Mouse (Mus musculus): ENCODE results near the gene Stk39.
"Not testable (repeated sequence)": the region's sequence is repeated elsewhere in the genome, so short reads cannot be mapped to it uniquely, and the experiment has no call there.

The Stk39 gene

GRCm38 (mm10) chr2:68284391-68284790 lies 187.7 kb downstream of the Stk39 start:
- no peak for DNase-seq (ENCODE audit: low read depth)

DNA sequence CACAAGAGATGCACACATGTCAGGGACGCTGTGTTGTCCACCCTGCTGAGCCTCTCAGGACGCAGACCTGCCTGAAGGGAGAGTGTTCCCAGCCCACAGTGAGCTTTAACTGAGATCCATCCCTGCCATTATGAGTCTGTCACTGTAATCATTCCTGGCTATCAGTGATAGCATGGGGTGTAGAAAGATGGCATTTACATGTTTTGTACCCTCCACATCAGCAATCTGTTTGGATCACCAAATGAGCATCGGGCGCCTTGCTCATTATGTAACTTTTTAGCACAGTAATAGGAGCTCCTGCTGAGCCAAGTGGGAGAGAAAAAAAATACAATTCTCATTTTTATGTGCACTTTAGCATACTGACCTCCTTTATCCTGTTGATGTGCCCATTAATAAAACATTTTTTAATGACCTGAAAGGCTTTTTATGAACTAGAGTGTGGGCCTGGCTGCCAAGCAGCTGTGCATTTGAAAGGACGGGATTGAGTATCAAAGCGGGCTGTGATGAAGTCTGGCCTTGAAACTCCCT lies 189.0 kb downstream of the Stk39 start:
- DNase-seq (ENCODE audit: low read depth), result no peak

- DNase-seq (ENCODE audit: low read depth), result no peak
Measured at GRCm38 (mm10) chr2:68281575-68281974, 190.5 kb downstream of the Stk39 start.

DNA sequence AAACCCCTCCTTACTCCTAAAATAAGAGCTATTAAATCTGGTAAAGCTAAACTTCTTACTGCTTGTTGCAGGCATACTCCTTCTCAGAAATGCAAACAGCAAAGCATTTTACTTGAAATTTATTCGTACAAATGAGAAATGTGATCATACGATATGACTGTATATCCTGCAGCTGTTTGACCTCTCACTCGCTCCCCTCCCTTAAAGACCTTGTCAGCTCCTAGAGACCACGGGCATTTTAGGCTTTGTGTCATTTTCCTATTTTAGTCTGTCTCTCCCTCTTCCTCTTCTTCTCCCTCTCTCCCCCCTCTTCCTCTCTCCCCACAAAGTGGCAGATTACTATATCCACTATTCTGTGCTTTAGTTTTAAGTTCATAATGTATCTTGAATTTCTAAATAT lies 200.8 kb downstream of the Stk39 start:
- no peak for DNase-seq (ENCODE audit: low read depth)

DNA sequence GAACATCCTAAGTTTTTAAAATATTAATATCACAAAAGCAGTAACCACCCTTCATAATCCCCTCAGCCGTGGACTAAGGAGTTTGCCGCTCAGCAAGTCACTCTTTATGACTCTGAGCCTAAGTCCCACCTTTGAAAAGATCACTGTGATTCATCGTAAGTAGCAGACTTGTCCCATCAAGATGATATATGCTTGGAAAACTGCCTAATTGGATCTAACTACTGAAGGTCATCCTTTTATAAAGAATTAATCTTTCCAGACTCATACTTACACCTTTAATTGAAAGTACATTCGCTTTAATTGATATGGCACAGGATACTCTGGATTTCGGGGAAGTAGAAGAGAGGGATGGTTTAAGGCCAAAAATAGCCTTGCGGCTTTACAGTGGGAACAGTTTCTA lies 201.2 kb downstream of the Stk39 start:
- no peak for DNase-seq (ENCODE audit: low read depth)

GRCm38 (mm10) chr2:68269646-68270045 lies 202.4 kb downstream of the Stk39 start:
- DNase-seq (ENCODE audit: low read depth), result no peak

DNA sequence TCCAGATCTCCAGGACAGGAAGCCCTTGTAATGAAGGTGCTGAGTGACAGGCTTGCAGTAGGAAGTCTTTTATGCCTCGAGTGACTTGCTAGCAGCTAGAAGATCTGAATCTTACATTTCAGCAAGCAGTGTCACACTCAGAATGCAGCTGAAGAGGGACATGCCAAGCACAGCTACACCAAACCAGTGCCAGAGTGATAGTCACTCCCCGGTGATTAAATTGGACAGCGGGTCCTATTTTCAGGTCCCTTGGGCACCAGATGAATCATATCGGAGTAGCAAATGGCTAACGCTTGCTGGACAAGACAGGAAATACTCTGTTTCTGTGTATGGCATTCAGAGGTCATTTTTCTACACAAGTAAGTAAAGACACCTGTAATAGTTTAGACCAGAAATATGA lies 207.2 kb downstream of the Stk39 start:
- no peak for DNase-seq (ENCODE audit: low read depth)

- DNase-seq (ENCODE audit: low read depth), result no peak
Measured at GRCm38 (mm10) chr2:68260911-68261310, 211.2 kb downstream of the Stk39 start.

DNA sequence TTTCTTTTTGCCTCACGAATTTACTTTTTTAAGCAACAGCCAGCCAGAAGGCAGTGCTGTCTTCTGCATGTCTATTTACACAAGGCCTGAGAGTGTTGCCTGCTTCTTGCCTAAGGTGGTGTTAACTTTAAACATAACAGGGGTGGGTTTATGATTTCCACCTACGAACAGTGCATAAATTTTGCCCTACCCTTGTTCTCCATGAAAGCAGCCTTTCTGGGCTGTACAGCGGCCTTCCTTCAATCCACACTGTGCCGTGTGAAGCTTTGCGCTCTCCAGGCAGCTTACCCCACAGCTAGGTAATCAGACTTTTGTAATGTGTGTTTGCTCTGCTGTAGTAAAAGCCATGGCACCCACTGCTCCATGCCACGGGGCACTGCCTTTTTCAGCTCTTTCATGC lies 214.5 kb downstream of the Stk39 start:
- no peak for DNase-seq (ENCODE audit: low read depth)

GRCm38 (mm10) chr2:68256472-68256871 lies 215.6 kb downstream of the Stk39 start:
- no peak for DNase-seq (ENCODE audit: low read depth)

- no peak for DNase-seq (ENCODE audit: low read depth)
Measured at GRCm38 (mm10) chr2:68254756-68255155, 217.3 kb downstream of the Stk39 start.

DNA sequence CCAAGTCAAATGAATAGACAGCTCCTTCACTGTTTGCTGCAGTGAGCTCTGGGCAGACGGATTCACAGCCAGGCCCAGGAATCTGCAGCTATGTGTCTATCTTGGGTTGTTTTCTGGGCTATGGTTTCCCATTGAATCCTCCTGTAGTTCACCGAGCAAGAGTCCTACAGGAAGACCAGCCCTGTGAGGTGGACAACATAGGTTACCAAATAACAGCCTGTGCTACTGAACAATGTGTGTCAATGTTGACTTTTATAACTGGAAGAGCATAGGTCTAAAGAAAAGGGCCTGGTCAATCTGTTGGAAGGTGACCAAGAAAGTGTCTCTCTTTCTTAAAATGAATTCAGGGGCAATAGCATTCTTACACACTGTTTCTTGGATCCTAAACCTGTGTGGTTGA lies 218.8 kb downstream of the Stk39 start:
- no peak for DNase-seq (ENCODE audit: low read depth)

DNA sequence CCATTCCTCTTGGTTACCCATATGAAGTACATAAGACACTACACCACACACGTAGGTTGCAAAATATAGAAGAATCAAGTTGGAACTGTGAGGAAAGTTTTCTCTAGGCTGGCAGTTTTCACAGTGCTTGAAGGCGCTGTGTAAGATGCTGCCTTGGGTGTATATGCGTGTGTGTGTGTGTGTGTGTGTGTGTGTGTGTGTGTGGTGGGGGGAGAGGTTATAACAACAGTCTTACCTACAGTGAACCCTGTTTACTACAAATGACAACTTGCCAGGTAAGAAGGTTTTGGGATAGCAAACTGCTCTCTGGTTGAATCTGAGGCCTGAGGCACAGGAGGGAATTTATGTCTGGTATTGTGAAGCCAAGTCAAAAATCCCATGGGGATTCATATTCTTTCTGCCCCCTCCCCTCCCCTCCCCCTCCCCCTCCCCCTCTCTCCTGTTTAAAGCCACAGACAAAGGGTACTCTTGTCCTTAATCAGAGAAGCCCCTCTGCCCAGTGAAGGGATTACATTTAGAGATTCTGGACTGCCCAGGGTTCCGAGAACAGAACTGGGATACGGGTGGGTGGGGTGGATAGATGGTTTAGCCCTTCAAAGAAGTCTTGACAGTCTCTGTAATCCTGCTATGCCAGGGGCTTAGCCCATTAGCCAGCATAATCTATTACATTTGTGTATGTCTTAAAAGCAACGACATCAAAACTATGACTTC lies 219.9 kb downstream of the Stk39 start:
- DNase-seq (ENCODE audit: low read depth), result no peak

DNA sequence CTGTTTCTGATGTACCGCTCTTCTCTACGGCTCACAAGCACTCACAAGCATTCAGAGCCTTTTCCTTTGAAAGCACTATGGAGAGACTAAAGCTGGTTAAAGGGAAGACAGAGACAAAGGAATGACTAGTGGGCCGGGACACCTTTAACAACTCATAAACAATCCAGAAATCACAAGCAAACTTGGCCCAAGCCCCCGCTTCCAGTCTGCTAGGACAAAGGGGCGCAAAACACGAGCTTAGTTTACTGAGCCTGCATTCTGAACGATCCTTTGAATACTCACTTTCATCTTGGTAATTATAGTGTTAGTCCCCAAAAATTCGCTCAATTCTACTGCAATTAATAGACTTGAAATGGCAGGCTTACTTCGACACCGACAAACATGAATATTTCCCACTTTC lies 221.2 kb downstream of the Stk39 start:
- DNase-seq (ENCODE audit: low read depth), result no peak

DNA sequence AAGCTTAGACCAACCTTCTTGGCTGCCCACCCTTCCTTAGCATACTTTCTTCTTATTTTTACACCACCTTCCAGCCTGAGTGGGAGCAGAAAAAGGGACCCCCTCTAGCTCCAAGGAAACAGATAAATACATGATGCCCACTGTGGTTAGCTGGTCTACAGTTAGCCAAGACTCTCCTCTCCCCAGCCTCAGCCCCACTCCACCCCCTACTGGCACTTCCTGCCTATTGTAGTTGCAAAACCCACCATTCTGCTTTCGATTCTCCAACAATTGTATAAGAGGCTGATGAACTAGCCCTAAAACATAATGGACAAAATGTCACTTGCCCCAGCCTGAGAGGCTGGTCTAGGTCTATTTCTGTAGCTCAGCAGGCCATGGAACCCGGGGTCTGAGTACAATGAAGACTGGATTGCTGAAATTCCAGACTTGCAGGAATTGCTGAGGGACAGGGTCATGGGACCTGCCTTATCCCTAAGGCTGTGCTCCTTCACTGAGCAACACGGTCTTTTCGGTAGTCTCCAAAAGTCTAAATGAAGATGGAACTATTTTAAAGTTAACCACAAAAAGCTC lies 222.1 kb downstream of the Stk39 start:
- DNase-seq (ENCODE audit: low read depth), result no peak

GRCm38 (mm10) chr2:68246284-68246683 lies 225.8 kb downstream of the Stk39 start:
- DNase-seq (ENCODE audit: low read depth), result no peak

- no peak for DNase-seq (ENCODE audit: low read depth)
Measured at GRCm38 (mm10) chr2:68244556-68244955, 227.5 kb downstream of the Stk39 start.

GRCm38 (mm10) chr2:68243879-68244553 lies 228.1 kb downstream of the Stk39 start:
- DNase-seq (ENCODE audit: low read depth), result no peak

DNA sequence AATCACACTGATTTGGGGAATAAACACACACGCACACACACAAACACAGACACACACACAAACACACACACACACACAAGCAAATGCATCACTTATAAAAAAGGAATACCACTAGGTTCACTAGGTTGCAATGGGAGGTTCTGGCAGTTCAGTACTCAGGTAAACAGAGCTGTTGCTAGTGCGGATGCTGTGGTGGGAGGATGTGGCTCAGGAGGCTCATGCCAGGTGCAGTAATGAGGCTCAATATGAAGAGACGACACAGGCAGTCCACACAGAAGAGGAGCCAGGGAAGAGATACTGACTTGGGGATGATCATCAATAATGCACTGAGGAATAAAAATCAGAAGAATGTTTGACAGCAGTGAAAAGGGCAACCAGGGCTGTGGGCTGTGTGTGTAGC lies 228.8 kb downstream of the Stk39 start:
- no peak for DNase-seq (ENCODE audit: low read depth)

DNA sequence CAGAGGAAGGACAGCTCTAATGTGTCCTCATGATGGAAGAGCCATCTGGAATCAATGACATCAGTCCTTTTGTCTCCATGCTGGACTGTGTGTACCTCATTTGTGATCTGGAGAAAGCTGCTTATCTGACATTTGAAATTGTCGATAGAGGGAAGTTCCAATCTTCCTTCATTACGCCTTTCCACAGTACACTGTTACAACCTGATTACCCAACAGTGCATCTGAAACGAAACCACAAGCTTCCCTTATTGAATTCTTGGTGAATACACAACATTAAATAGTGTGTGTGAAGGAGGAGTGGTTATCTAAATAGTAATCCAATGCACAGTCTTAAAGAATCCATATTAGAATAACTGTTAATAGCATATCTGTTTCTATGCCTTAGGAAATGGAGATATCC lies 230.0 kb downstream of the Stk39 start:
- DNase-seq (ENCODE audit: low read depth), result no peak

GRCm38 (mm10) chr2:68241640-68242039 lies 230.4 kb downstream of the Stk39 start:
- no peak for DNase-seq (ENCODE audit: low read depth)

GRCm38 (mm10) chr2:68239415-68239814 lies 232.7 kb downstream of the Stk39 start:
- DNase-seq (ENCODE audit: low read depth), result not testable (repeated sequence)

GRCm38 (mm10) chr2:68232929-68233328 lies 239.1 kb downstream of the Stk39 start:
- no peak for DNase-seq (ENCODE audit: low read depth)
